Mouse (Mus musculus): ENCODE measurements around the gene Ksr1. TPM values are rescaled to one million over a fixed set of nuclear protein-coding genes. Genes with fewer than 3 reads are reported as not detected.

Ksr1 gene
- total RNA-seq, 2 experiments from 2014 or later = 103 to 116 TPM

- no peak for DNase-seq (ENCODE audit: low spot score)
These were observed 2.6 kb upstream of the Ksr1 start for GRCm38 (mm10) chr11:79148783-79149182.

GRCm38 (mm10) chr11:79145283-79146265 is 633 bp downstream of the Ksr1 start:
- DNase-seq (ENCODE audit: low spot score) = no peak

- DNase-seq (ENCODE audit: low spot score) = peak; percentile 32
These were observed 1.5 kb downstream of the Ksr1 start for GRCm38 (mm10) chr11:79144741-79145140.

- no peak for DNase-seq (ENCODE audit: low spot score)
These were observed 2.1 kb downstream of the Ksr1 start for GRCm38 (mm10) chr11:79144043-79144591.

- DNase-seq (ENCODE audit: low spot score) = no peak
These were observed 2.9 kb downstream of the Ksr1 start for GRCm38 (mm10) chr11:79143322-79143721.

GRCm38 (mm10) chr11:79142381-79142780 is 3.8 kb downstream of the Ksr1 start:
- DNase-seq (ENCODE audit: low spot score) = no peak

- no peak for DNase-seq (ENCODE audit: low spot score)
These were observed 4.7 kb downstream of the Ksr1 start for GRCm38 (mm10) chr11:79141235-79142109.

- no peak for DNase-seq (ENCODE audit: low spot score)
These were observed 5.7 kb downstream of the Ksr1 start for GRCm38 (mm10) chr11:79140511-79140888.

- DNase-seq (ENCODE audit: low spot score) = no peak
These were observed 6.2 kb downstream of the Ksr1 start for GRCm38 (mm10) chr11:79139878-79140510.

- DNase-seq (ENCODE audit: low spot score) = no peak
These were observed 7.6 kb downstream of the Ksr1 start for GRCm38 (mm10) chr11:79138621-79139020.

GRCm38 (mm10) chr11:79137245-79137644 is 9.0 kb downstream of the Ksr1 start:
- DNase-seq (ENCODE audit: low spot score) = no peak

- no peak for DNase-seq (ENCODE audit: low spot score)
These were observed 10.4 kb downstream of the Ksr1 start for GRCm38 (mm10) chr11:79135685-79136360.

GRCm38 (mm10) chr11:79135105-79135503 is 11.1 kb downstream of the Ksr1 start:
- no peak for DNase-seq (ENCODE audit: low spot score)

- DNase-seq (ENCODE audit: low spot score) = no peak
These were observed 11.6 kb downstream of the Ksr1 start for GRCm38 (mm10) chr11:79134416-79135104.

GRCm38 (mm10) chr11:79133961-79134360 is 12.2 kb downstream of the Ksr1 start:
- no peak for DNase-seq (ENCODE audit: low spot score)

- no peak for DNase-seq (ENCODE audit: low spot score)
These were observed 13.2 kb downstream of the Ksr1 start for GRCm38 (mm10) chr11:79133051-79133450.

- DNase-seq (ENCODE audit: low spot score) = no peak
These were observed 14.2 kb downstream of the Ksr1 start for GRCm38 (mm10) chr11:79131949-79132411.

GRCm38 (mm10) chr11:79129388-79130356 is 16.5 kb downstream of the Ksr1 start:
- DNase-seq (ENCODE audit: low spot score) = no peak

GRCm38 (mm10) chr11:79128233-79128632 is 18.0 kb downstream of the Ksr1 start:
- DNase-seq (ENCODE audit: low spot score) = no peak
